Mouse (Mus musculus) urinary bladder, postnatal 4 days (tissue): ENCODE results near the gene Lhx9.

ENCODE experiments used
- DNase-seq, 2 experiments: peaks; one replicate each; pipeline ENCODE4 v3.0.0; 2021 to 2022; ENCODE audit warnings: low spot score in 2 of 2

Lhx9 gene

DNA sequence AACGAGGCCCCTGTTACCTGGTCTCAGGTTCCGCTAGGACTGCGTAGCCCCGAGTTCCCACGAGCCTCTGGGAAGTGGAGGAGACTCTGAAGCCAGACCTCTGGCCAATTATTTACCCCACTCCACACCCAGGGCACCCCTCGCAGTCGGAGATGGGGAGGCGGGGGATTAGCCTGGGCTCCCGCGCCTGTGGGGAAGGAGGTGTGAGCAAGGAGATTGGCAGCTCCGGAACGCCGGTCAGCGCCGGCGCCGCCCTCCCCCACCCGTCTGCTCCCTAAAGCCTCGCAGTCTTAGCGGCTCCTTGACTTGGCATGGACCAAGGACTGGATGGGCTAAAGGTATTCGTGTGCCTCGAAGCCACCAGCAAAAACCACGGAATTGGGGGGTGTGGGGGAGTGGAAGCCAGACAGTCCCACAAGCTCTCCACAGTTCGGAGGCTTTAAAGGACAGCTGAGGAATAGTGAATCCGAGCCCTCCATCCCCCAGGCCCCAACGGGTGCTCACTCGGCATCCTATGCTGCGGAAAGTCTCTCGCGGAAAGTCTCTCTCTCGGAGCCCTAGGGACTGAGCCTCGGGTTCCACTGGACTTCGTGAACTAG, at the start of gene Lhx9:
Gene Lhx9 (minus strand): TSS at position 67 of the 599 bp plus-strand sequence.
- DNase-seq, result no peak

DNA sequence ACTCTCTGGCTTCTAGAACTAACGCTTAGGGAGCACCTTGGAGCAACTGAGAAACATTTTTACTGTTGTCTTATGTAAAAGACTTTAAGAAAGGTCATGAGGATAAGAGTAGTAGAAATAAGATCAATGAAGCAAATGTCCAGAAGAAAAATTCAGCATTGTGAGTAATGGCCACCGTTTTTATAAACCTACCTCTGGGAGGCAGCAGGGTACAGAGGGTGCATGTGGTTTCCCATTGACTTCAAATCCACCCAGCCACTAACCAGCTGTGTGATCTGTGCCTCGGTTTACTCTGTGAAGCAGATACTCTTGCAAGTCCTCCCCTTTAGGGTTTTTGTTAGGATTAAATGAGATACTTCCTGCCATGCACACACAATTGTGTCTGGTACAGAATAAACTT, 47.7 kb upstream of the Lhx9 start:
- no peak for DNase-seq

DNA sequence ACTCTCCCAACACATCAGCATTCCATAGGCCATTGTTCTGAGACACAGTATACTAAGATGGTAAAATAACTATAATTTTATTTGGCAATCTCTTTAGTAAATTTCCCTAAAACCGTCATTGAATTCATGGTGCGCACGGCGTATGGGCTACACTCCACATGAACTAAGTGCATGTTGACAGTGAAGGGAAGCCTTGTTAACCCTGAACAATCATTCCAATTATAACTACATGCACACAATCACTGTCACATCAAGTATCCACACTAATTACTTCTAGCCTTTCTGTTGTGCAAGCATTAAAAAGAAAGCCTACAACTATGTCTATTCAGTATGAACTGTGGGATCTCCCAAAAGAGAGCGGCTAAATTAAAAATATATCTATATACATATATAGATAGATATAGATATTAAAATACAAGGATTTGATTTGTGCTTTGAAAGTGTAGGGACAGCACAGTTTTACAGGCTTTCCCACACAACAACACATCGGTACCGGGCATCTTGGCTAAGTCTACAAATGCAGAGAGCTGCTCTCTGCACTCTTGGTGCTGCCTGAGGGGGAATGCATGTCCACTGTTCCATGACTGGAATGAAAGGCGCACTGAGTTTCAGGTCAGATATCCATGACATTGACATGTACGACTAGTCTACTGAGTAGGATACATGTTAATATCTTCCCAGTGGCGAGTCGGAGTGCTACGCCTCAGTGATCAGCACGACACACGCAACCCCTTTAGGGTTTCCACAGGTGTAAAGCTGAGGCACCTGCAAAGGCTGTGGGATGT, 29.3 kb upstream of the Lhx9 start:
- no peak for DNase-seq

DNA sequence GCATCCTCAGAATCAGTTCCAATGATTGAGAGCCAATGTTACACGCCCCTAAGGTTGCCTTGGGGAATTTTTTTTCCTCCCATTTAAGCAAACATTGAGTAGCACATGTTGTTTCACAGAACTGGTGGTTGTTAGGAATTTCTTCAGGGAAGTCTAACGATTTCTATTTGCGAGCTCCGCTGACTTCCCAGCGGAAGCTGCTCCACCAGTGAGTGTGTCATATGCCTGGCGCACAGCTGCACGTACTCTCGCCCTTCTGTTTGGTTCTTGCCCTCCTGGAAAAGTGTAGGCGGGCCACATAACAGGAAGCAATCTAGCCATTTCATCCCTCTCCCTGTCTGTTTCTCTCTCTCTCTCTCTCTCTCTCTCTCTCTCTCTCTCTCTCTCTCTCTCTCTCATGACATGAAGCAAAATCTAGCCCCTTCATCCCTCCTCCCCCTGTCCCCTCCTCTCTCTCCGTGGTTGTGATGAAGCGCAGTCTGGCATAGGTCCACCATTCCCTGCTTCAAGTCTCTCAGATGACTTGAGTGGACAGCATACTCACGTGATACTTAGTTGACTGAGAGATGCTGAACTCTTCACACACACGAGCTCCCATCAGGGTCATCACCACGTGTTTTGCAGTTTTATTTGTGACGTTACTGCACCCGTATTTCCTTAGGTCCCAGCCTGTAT, 28.1 kb upstream of the Lhx9 start:
- DNase-seq, result no peak

DNA sequence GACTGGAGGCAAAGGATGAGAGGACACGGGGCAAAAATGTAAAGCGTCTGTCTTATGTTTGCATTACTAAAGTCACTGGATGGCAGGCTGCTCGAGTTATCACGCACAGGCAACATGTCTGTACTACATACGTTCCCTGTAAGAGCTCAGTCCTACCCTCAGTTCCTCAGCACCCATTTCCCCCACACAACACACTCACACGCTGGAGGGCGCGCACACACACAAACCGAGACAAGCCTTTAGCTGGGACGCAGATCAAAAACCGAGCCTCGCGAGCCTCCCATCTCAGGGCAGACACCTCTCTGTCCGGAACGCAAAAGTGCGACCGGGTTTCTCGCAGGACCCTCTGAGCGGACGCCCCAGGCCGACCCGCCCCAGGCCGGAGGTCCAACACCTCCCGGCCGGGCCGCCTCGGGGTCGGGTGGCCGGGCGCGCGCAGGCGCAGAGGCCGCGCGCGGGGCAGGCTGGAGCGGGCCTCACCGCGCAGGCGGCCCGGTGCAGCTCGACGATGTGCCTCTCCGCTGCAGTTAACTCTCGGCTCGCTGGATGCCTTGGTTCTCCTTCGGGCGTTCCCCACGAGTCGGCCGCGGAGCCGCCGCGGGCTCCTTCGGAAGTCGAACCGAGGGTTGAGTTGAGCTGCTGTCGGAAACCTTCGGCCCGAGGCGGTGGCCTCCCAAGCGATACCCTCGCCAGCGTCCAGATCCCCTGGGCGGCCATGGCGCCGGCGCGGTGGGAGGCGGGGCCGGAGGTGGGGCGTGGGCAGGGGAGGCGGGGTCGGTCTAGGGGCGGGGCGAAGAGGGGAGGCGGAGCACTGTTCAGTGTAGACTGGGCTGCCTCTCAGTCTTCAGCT, 7.9 kb upstream of the Lhx9 start, which contains the start of gene 2310009B15Rik:
Gene 2310009B15Rik (minus strand): TSS at position 752 of the 850 bp plus-strand sequence.
- DNase-seq, result peak; percentile 82 to 86

DNA sequence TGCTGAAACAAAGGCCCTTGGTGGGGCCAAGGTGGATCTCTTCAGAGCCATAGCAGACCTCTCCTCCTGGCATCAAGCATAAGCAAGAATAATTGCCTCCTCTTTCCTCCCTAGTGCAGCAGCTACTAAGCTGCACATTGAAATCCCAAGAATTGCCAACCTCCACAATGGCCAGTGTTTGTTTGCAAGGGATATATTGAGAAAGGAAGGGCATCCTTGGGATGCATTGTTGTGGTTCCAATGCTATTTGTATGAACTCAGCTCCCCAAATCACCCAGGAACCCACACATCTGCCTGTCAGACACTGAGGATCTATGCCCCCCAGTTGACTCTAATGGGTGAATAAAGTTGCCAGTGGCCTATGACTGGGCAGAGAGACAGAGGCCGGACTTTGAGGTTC, 2.4 kb upstream of the Lhx9 start:
- DNase-seq, result no peak

DNA sequence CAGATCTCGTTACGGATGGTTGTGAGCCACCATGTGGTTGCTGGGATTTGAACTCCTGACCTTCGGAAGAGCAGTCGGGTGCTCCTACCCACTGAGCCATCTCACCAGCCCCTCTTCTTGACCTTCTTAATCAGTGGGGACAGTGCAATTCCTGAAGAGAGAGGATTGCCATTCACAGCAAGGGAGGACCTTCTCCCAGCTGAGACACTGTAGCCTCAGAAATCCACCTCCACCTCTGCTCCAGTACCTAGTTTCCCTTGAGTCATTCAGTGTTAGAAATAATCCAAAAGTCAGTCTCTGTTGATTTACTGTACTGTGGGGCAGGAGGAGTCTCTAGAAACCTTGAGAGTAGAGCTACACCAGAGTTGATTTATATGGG, 1.8 kb upstream of the Lhx9 start:
- DNase-seq, result no peak

DNA sequence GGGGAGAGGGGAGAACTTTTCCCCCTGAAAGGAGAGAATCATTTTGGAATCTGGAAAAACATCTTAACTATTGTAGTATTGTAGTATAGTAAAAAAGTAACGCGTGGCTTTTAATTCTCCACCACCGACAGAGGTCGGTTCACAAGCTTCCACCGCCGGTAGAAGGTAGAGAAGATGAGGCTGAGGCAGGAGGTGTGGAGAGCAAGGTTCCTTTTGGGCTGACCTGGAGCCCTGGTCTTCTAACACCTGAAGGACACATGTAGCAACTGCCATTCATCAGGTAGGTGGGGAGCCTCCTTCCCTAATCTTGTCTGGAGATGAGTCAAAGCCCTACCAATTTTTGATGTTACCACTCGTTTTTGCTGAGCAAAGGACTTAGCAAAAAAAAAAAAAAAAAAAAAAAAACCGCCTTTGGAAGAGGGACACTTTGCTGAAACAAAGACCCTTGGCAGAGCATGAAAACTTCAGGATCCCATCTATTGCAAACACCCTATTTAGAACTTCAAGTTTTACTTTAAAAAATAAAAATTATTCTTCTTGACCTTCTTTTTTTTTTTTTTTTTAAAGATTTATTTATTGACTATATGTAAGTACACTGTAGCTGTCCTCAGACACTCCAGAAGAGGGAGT, 1.3 kb upstream of the Lhx9 start:
- DNase-seq, result no peak

DNA sequence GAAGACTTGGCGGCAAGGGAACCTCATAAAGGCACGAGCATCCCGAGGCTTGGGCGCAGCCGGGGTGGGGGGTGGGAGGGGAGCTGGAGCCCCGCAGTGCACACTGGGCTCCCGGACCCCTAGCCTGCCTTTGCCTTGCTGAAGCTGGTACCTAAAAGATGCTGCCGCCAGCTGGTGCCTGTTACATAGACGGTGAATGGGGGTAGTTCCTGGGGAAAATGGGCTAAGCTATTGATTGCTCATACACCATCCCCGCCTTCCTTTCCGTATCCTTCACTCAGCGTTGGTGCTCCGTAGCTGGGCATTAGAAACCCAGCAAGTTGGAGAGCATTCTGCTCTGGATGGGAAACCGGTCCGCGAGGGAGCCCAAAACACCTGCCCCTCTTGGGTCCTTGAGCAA, 351 bp downstream of the Lhx9 start:
- DNase-seq, result no peak

DNA sequence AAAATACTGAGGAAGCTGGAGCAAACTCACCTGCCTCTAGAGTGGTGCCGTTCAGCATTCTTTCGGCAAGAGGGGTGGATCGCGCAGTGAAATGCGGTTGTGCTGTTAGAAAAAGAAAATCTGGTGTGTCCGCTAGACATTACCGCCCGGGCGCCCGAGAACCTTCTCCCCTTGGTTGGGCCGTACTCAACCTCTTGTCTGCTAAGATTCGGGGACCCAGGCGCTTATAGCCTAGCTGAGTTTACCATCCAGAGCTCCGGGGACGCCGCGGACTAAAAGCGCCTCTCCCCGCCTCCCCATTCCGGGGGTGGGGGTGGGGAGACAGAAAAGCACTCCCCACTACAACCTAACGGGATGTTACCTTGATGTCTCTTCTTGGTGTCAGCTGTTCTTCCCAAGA, 1.2 kb downstream of the Lhx9 start:
- no peak for DNase-seq

DNA sequence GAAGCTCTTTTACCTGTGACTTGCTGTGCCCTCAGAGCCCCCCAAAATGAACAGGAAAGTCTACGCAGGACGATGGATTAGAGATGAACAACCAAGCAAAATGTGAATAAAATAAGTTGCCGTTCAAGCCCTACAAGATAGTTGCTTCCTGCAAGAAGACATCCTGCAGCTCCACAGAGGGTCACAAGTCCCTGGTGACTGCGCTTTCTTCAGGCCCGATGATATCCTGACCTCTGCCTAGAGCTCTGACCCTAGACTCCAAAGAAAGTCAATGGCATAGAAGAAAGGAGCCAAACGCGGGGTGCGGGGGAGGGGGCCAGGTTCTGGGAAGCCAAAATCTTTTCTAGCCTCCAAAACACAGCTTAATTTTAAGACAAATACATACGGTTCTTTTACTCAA, 1.8 kb downstream of the Lhx9 start:
- DNase-seq, result no peak

DNA sequence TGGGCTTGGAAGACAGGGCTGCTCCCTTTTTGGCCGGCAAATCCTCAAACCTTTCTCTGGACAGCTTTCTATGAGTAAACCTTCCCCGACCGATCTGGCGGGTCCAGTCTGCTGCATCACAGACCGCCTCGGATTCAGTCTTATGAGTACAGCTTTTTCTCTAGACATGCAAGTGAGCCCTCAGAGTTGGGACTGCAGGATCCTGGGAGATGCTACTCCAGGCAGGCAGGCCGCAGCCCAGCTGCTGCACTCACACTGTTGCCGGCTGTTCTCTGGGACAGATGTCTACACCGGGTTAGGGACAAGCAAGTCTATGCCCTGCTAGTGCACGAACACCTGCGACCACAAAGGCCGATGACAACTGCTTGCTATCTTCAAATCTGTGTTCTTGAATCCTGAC, 2.2 kb downstream of the Lhx9 start:
- DNase-seq, result no peak

DNA sequence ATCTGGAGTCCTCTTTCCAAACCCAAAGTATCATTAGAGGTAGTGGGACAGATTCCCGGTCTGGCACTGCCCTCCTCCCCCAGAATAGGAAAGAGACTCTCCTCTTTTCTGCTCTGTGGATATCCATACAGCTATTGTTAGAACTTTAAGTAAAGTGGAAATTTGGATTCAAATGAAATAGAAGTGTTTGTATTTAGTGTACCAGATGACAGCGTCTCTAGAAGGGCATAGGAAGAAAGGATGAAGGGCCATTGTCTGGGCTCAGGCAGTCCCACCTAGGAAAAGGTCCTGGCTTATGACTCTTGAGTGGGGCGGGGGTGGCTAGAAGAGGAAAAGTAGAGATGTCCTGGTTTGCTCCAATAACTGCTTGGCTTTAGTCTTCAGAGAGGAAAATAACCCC, 2.9 kb downstream of the Lhx9 start:
- DNase-seq, result no peak

DNA sequence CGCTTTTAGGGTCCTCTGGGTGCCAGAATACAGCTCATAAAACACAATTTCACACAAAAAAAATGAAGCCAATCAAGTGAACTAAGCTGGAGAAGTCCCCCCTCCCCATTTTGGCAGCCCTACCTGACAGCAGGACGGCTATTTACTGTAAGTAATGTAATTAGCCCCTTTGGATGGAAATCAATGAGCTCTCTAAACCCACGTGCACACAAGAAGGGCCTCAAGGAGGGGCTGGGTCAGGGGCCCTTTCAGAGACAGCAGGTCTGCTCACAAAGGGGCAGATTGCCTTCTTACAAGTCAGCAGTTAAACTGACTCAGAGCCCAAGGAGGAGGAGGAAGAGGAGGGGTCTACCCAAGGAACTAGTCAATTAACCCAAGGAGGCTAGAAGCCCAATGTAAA, 4.2 kb downstream of the Lhx9 start:
- no peak for DNase-seq

DNA sequence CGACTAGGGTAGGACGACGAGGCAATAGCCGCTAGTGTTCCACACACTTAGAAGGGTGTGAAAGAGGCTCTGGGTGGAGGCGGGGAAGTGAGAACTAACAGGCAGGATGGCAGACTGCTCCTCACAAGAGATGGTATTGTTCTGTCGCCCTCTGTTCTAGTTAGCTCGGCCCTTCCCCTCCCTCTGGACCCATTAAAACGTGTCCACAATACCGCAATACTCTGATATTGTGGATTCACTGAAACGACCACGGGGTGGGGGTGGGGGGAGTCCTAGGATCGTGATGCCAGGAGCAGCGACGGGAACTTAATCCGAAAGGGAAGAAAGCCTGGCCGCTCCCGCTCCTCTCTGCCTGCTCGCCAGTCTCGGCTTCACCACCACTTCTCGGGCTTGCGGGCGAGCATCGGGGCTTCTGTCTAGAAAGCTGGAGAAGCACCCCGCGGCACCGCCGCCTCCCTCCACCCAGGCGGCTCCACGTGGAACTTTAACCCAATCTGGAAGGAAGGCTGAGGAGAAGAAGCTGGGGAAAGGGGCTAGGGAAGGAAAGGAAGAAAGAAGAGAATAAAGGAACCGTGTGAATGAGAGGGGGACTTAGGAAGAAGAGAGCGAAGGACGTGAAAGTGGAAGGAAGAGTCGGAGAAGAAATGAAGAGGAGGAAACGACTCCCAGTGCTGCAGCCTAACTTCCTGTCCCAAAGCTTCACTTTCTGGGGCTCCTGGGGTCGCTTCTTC, 4.9 kb downstream of the Lhx9 start:
- DNase-seq, result no peak

DNA sequence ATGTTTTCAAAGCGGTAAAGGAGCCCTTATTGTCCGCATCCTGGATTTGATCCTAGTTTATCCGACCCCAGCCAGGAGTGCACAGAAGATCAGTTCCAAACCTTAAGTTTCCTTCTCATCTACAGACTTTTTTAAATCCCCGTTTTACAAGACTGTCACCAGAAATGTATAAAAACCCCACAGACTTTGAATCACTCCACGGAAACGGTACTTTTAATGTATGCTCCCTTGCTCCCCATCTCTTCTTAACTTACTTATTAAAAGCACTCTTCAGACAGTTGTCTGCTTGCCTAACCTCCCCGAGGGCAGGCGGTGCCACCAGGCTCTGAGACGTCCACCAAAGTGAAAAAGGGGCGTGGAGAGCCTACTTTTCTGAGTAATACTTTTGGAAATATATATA, 5.6 kb downstream of the Lhx9 start:
- DNase-seq, result no peak

DNA sequence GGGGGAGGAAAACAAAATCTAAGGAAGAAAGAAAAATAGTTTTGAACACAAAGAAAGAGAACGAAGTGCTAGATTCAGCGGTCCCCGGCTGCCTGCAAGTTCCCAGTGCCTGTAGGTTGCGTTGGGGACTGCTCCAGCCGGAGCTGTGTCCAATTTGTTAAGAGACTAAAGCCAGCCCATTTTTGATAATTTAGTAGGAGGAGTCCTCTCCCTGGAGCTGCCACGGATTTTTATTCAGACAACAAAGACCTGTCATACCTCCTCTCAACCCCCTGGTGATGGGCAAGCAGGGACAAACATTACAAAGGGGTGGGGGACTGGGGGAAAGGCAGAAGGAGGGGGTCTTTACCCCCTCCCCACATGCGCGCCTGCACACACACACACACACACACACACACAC, 6.1 kb downstream of the Lhx9 start:
- DNase-seq, result no peak

DNA sequence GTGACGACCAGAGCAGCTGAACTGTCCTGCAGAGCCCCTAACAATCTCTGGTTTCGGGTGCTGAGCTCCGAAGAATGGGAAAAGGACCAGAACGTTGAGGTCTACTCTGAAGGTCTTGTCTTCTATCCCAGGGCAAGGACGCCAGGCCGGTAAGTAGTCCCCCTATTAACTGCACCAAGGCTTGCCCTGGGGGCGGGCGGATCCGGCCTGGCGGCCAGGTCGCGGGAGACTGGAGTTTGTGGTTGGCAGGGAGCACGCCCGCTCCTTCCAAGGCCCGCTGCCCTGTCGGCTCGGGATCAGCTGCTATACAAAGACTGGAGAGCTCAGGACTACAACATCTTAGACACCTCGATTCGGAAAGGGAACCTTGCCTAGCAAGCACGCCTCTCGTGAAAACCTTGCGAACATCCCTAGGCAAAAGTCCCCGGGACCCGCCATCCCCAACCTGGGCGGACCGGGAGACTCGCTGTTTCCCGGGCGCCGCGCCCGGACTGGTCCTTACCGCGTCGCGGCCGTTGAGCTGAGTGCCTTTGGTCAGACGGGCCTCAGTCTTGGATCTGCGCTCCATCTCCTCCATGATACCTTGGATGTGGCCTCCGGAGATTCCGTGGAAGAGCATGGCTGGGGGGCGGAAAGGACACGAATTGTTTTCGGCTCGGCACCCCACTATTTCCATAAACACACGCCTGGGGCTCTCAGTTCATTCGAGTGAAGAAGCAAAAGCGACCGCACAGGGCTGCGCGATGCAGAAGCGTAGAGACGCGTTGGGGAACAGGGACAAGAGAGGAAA, 6.9 kb downstream of the Lhx9 start:
- no peak for DNase-seq

DNA sequence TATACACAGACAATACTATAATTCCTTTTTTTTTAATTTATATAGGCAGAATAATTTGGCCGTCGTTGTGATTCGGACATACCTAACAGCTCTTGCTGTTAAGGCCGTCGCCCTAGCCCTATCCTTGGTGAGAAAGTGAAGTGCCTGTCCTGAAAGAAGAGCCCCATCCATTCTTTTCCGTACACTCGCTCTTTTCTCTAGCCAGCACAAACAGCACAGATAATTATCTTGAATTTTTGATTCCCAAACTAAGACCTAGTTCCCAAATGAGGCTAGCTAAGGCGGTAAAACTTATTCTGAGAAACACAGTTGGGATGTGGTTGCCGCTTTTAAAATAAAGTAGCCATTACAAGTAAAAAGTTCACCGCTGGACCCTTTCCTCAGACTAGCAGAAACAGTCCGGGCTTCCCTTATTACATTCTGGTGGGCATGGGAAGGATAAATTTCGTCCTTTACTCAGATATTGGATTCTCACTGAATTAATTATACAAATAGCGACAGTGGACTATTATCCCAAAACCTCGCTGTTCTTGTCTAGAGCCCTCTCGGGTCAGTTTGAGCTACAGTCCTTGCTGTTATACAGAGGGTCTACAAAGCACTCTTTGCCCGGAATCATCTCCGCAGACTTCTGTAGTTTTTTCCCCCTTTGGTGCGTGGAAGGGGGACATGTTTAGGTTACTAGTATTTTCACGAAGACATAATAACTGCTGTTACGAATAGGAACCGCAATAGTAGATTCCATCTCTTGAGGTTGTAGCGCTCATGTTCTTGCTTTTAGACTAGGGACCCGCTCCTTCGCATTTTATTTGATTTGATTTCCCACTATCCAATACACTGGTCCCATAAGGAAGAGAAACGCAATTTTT, 7.7 kb downstream of the Lhx9 start:
- DNase-seq, result no peak
